Mouse (Mus musculus): ENCODE data around the gene Ppil3.

DNA sequence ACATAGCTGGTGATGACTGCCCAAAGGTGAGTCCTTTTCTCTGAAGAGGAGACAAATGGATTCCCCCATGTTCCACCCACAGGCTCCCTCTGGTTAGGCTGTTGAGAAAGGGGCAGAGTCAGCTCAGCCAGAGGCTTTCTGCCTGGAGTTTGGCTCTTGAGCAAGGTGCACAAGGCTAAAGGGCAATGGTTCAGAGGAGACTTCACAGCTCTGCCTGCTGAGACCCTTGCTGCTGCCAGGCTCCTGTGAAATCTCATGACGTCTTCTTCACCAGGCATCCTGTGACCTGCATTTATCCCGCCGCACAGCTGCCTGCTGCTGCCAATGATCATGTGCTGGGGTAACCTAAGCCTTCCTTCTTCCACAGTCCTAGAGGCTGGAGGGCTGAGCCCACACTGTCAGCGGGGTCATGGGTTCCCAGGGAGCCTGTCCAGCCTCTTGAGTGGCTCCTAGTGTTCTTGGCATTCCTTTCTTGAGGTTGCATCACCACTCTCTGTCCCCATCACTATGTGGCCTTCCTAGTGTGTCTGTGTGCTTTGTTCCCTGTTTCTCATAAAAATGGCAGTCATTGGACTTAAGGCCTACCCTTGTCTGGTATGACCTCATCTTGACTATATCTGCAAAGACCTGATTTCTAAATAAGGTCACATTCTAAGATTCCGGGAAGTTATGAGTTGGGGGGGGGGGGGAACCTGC, 62.6 kb downstream of the Ppil3 start:
- no peak for TF ChIP-seq CTCF (IDR thresholded peaks at IDR 0.05; ENCODE audit: low read depth)
- no peak for TF ChIP-seq EP300 (IDR thresholded peaks at IDR 0.05; ENCODE audit: low read depth)
